Mouse (Mus musculus) limb, embryonic 14.5 days (tissue): ENCODE measurements around the gene Pak2. TPM values are rescaled to one million over a fixed set of nuclear protein-coding genes. Genes with fewer than 3 reads are reported as not detected.

ENCODE experiments used
- ATAC-seq: fragments of 200-750 bp; cut with Nextera tagmentation; 2 replicates; pipeline ENCODE4 v1.8.0; 2017; ENCODE audit warnings: low read depth, moderate number of reproducible peaks, moderate TSS enrichment; ENCODE audit not compliant: low FRiP score
- DNase-seq: peaks from one replicate; pipeline ENCODE4 v3.0.0-alpha.2; 2015; ENCODE audit warnings: low spot score
- H3K27ac ChIP-seq: fragments of 300-500 bp; sonication (generic); replicated peaks from 2 replicates; pipeline ENCODE4 v1.5.1; 2014; ENCODE audit warnings: low read depth, mild to moderate bottlenecking, low read length, moderate library complexity, mixed read lengths
- H3K27me3 ChIP-seq: fragments of 300-500 bp; sonication (generic); 2 replicates; pipeline ENCODE4 v1.6.1; 2014; ENCODE audit warnings: low read length, mixed read lengths; ENCODE audit not compliant: control insufficient read depth, insufficient read depth
- H3K36me3 ChIP-seq: fragments of 300-500 bp; sonication (generic); 2 replicates; pipeline ENCODE4 v1.6.1; 2014; ENCODE audit warnings: mild to moderate bottlenecking, low read length, moderate library complexity, mixed read lengths; ENCODE audit not compliant: control insufficient read depth, insufficient read depth
- H3K4me1 ChIP-seq: fragments of 300-500 bp; sonication (generic); 2 replicates; pipeline ENCODE4 v1.6.1; 2014; ENCODE audit warnings: antibody characterized with exemption, low read length, mixed read lengths; ENCODE audit not compliant: control insufficient read depth, insufficient read depth
- H3K4me2 ChIP-seq: fragments of 300-500 bp; sonication (generic); replicated peaks from 2 replicates; pipeline ENCODE4 v1.6.1; 2014; ENCODE audit warnings: low read depth, mild to moderate bottlenecking, low read length, moderate library complexity; ENCODE audit not compliant: severe bottlenecking
- H3K4me3 ChIP-seq: fragments of 300-500 bp; sonication (generic); replicated peaks from 2 replicates; pipeline ENCODE4 v1.5.1; 2014; ENCODE audit warnings: low read length
- H3K9ac ChIP-seq: fragments of 300-500 bp; sonication (generic); 2 replicates; pipeline ENCODE4 v1.6.1; 2014; ENCODE audit warnings: mild to moderate bottlenecking, low read depth, low read length, moderate library complexity; ENCODE audit not compliant: severe bottlenecking
- H3K9me3 ChIP-seq: fragments of 300-500 bp; sonication (generic); 2 replicates; pipeline ENCODE4 v1.6.1; 2016; ENCODE audit warnings: low read length; ENCODE audit not compliant: control insufficient read depth
- POLR2A ChIP-seq: fragments of 200-500 bp; IDR thresholded peaks from 2 replicates; pipeline ENCODE4 v1.8.0; 2012; ENCODE audit warnings: inconsistent platforms, mild to moderate bottlenecking, moderate library complexity, borderline replicate concordance; ENCODE audit not compliant: insufficient read depth, insufficient read length; ENCODE audit errors: extremely low read depth
- WGBS: fragments of 180-500 bp; shearing (Covaris S2); extraction: QIAGEN DNeasy Blood & Tissue Kit; methylation state at CpG from one replicate; pipeline ENCODE4 v1.1.7; 2014; 5-methylcytosine and 5-hydroxymethylcytosine counted together
- polyA plus RNA-seq, 2 experiments: library from polyadenylated mRNA; depleted of rRNA in 1 of 2; stranded (reverse) in 1 of 2; unstranded in 1 of 2; fragments of >200 nt; fragmentation: Nextera tagmentation in 1 of 2; extraction: Ambion mirVana in 1 of 2; gene quantifications; 2 replicates each; pipeline versions ENCODE4 v1.2.1 to v1.2.3; 2012 to 2014

Pak2 gene
- polyA plus RNA-seq (2012; rRNA removed) = 26.5 and 28.4 TPM in 2 replicates
- 35.8 and 36.1 TPM in 2 replicates for polyA plus RNA-seq (2014; fragmentation: Nextera tagmentation; extraction: Ambion mirVana)

- H3K27ac ChIP-seq = peak within 1 kb of the TSS; percentile 95
- peak within 1 kb of the TSS; percentile 79 for H3K4me2 ChIP-seq
- H3K36me3 ChIP-seq = peaks cover 10% of the 10 kb centered on the region
- no peaks in the 10 kb centered on the region for H3K9me3 ChIP-seq
- DNase-seq = peak; percentile 85
- H3K4me1 ChIP-seq = peaks cover 19% of the 10 kb centered on the region
- TF ChIP-seq POLR2A = peak; percentile 85
- H3K9ac ChIP-seq = peak within 1 kb of the TSS; percentile 98
- WGBS = under 1% methylated on average over 34 of the region's 60 CpGs
- peak within 1 kb of the TSS; percentile 82 for H3K4me3 ChIP-seq
- ATAC-seq = peak; percentile 97
- H3K27me3 ChIP-seq = no peaks in the 10 kb centered on the region
These were observed at the start of gene Pak2 for GRCm38 (mm10) chr16:32078991-32079511. TSS of gene Pak2 (minus strand) at chr16:32079342.

- Histone ChIP-seq H3K4me2 (no peak overlapping the region), H3K4me1 (no peaks in the 10 kb centered on the region), H3K27ac (0 out of 2 replicates have a peak overlapping the region, but pooled peaks have one; percentile 19), H3K27me3 (no peaks in the 10 kb centered on the region), H3K9me3 (no peaks in the 10 kb centered on the region), H3K36me3 (no peaks in the 10 kb centered on the region), H3K4me3 (no peak overlapping the region), H3K9ac (no peak overlapping the region)
- ATAC-seq (no peak), DNase-seq (no peak)
- no peak for TF ChIP-seq POLR2A
- WGBS = 85% methylated on average over 4 of the region's 4 CpGs
These were observed 47.9 kb upstream of the Pak2 start for GRCm38 (mm10) chr16:32127046-32127445.

GRCm38 (mm10) chr16:32125364-32125763, 46.2 kb upstream of the Pak2 start:
- H3K4me1 ChIP-seq = no peaks in the 10 kb centered on the region
- no peak overlapping the region for H3K27ac ChIP-seq
- H3K27me3 ChIP-seq = no peaks in the 10 kb centered on the region
- DNase-seq (no peak), ATAC-seq (no peak)
- WGBS = 87% methylated on average over 3 of the region's 3 CpGs
- no peak for TF ChIP-seq POLR2A
- H3K4me3 ChIP-seq = no peak overlapping the region
- no peak overlapping the region for H3K9ac ChIP-seq
- H3K4me2 ChIP-seq = no peak overlapping the region
- H3K9me3 ChIP-seq = no peaks in the 10 kb centered on the region
- H3K36me3 ChIP-seq = no peaks in the 10 kb centered on the region

GRCm38 (mm10) chr16:32124444-32125335, 45.5 kb upstream of the Pak2 start:
- Histone ChIP-seq H3K4me2 (no peak overlapping the region), H3K36me3 (no peaks in the 10 kb centered on the region), H3K4me3 (no peak overlapping the region), H3K27me3 (no peaks in the 10 kb centered on the region), H3K9ac (no peak overlapping the region), H3K27ac (no peak overlapping the region), H3K4me1 (no peaks in the 10 kb centered on the region), H3K9me3 (no peaks in the 10 kb centered on the region)
- whole genome bisulfite sequencing = 73% methylated on average over 17 of the region's 17 CpGs
- ATAC-seq = no peak
- TF ChIP-seq POLR2A = no peak
- no peak for DNase-seq

GRCm38 (mm10) chr16:32124020-32124419, 44.9 kb upstream of the Pak2 start:
- no peak for ATAC-seq
- 88% methylated on average over 7 of the region's 7 CpGs for WGBS
- no peaks in the 10 kb centered on the region for H3K27me3 ChIP-seq
- DNase-seq = no peak
- H3K4me2 ChIP-seq = no peak overlapping the region
- H3K9ac ChIP-seq = no peak overlapping the region
- TF ChIP-seq POLR2A = no peak
- no peaks in the 10 kb centered on the region for H3K9me3 ChIP-seq
- H3K36me3 ChIP-seq = no peaks in the 10 kb centered on the region
- H3K27ac ChIP-seq = no peak overlapping the region
- H3K4me1 ChIP-seq = no peaks in the 10 kb centered on the region
- no peak overlapping the region for H3K4me3 ChIP-seq
